ENCODE assay signal across 7 mouse cellular contexts in the genomic region with DNA sequence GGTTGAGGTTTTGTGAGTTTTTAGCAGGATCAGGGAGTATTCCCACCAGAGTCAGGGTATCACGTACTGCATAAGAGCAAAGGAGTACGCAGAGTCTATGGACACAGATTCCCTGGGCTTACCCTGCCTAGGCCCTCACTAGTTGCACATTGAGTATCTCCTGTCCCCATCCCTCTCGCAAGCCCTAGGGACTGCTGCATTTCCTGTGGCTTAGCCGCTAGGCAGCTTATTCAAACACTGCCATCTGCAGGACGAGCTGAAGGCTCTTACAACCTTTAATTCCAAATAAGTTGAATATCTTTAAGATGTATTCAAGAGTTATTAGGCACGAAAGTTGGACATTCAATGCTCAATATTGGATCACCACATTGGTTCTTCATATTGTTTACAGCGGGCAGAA.
DNase-seq lines count a peak whose midpoint lies in the region; ATAC-seq and TF ChIP-seq lines count a peak whose summit lies in the region.

No protein-coding gene starts in this region.

- no peak overlapping the region for H3K27ac ChIP-seq in intestine, postnatal 0 days (ENCODE audit: low read depth, low read length)
- no peak overlapping the region for H3K27ac ChIP-seq in intestine, embryonic 16.5 days (ENCODE audit: low read length)

- no peaks in the 10 kb centered on the region for H3K9me3 ChIP-seq in intestine, postnatal 0 days (ENCODE audit: control insufficient read depth)
- H3K9me3 ChIP-seq in intestine, embryonic 16.5 days (ENCODE audit: control insufficient read depth, low read length): no peaks in the 10 kb centered on the region

- no peak overlapping the region for H3K4me3 ChIP-seq in intestine, postnatal 0 days (ENCODE audit: low read depth, low read length)
- no peak overlapping the region for H3K4me3 ChIP-seq in intestine, embryonic 16.5 days (ENCODE audit: low read length)

- intact Hi-C loops in heart, postnatal 10 days (cut with DNase I): loop anchor here (1.0 to 2.0 kb wide), 2 partner anchors 96 to 165 kb away; no protein-coding TSS in a partner anchor

- no peak overlapping the region for H3K9ac ChIP-seq in intestine, postnatal 0 days (ENCODE audit: low read depth, low read length)
- no peak overlapping the region for H3K9ac ChIP-seq in intestine, embryonic 16.5 days (ENCODE audit: low read depth, low read length)

- peak; percentile 12 for DNase-seq in urinary bladder, postnatal 14 days (ENCODE audit: low spot score)
- DNase-seq in urinary bladder, adult 18-20 months (ENCODE audit: low spot score in 2 of 2): no peak
- DNase-seq in heart, postnatal 10 days: peak; percentile 34 to 41
- DNase-seq in neural tube, embryonic 10.5 days (ENCODE audit: extremely low spot score, low spot score): no peak
- no peak for DNase-seq in cerebellum, postnatal 25 days

- TF ChIP-seq CTCF in intestine, postnatal 0 days (IDR thresholded peaks at IDR 0.05; ENCODE audit: low read depth): peak; percentile 78

- no peak for ATAC-seq in intestine, postnatal 0 days
- no peak for ATAC-seq in intestine, embryonic 16.5 days

- no peaks in the 10 kb centered on the region for H3K36me3 ChIP-seq in intestine, postnatal 0 days (ENCODE audit: control insufficient read depth, insufficient read depth)
- H3K36me3 ChIP-seq in intestine, embryonic 16.5 days (ENCODE audit: control insufficient read depth, insufficient read depth, low read length): no peaks in the 10 kb centered on the region

- H3K4me2 ChIP-seq in intestine, postnatal 0 days (replicated peaks; ENCODE audit: low read depth): no peak overlapping the region
- H3K4me2 ChIP-seq in intestine, embryonic 16.5 days (ENCODE audit: low read depth, low read length): no peak overlapping the region

- no peaks in the 10 kb centered on the region for H3K27me3 ChIP-seq in intestine, postnatal 0 days (replicated peaks; ENCODE audit: control insufficient read depth, insufficient read depth, low read length)
- no peaks in the 10 kb centered on the region for H3K27me3 ChIP-seq in intestine, embryonic 16.5 days (replicated peaks; ENCODE audit: control insufficient read depth, insufficient read depth, low read length)

- 53% methylated on average over 7 of the region's 7 CpGs for WGBS in intestine, postnatal 0 days
- WGBS in intestine, embryonic 16.5 days: 50% methylated on average over 7 of the region's 7 CpGs

- H3K4me1 ChIP-seq in intestine, postnatal 0 days (replicated peaks; ENCODE audit: control insufficient read depth, insufficient read depth, low read length): no peaks in the 10 kb centered on the region
- no peaks in the 10 kb centered on the region for H3K4me1 ChIP-seq in intestine, embryonic 16.5 days (ENCODE audit: control insufficient read depth, insufficient read depth, low read length)

Comparison
In these comparisons a context has a peak if more than half of its experiments do, and no peak if none do; other contexts are left out.
1. DNase-seq: peak in urinary bladder, postnatal 14 days (single experiment) and heart, postnatal 10 days (2 of 2); none in urinary bladder, adult 18-20 months (0 of 2), neural tube, embryonic 10.5 days (single experiment) and cerebellum, postnatal 25 days (0 of 2).